Mouse (Mus musculus): ENCODE measurements at regions not wholly inside any gene's neighbourhood (a gene's known extent, or its start where the extent isn't known, plus 50 kb on each side); places are given as distances from the start of the nearest gene placed in this dataset.

GRCm38 (mm10) chr19:26037270-26037669, 365.1 kb downstream of the Dmrt2 start:
- peak; percentile 17 for DNase-seq (ENCODE audit: inconsistent ontology term)

DNA sequence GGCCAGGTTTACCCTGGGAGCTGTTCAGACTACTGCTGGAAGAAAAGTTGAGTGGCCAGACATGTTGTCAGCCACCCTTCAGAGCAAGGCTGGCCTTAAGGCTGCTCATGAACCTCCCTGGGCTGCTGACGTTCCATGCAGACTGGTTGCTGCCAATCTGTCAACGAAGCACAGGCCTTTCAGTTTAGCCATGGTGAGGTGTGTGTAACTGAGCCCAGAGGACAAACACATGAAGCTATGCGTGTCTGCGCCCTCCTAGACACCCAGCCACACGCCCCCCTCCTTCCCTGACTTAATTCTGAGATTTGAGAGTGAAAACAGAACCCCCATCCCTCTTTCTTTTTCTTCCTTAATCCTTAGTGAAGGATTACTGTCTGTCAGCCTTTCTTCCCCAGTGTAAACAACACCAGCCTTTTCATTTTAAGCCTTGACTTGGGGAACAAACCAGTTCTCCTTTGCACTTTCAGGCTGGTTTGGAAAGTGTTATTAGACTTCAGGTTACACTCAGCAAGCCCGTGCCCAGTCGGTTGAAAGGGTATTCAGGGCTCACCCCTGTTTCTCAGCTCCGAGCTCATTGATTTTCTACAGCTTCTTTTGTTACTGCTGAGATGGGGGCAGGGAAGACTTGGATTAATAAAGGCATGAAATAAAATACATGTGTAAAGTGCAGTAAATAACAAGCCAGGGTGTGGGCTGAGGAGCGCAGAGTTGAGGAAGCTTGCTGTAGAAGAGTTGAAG, 379.4 kb downstream of the Dmrt2 start:
- DNase-seq (ENCODE audit: inconsistent ontology term): no peak

- no peak for DNase-seq (ENCODE audit: inconsistent ontology term)
Measured at GRCm38 (mm10) chr19:26059668-26060067, 387.5 kb downstream of the Dmrt2 start.

DNA sequence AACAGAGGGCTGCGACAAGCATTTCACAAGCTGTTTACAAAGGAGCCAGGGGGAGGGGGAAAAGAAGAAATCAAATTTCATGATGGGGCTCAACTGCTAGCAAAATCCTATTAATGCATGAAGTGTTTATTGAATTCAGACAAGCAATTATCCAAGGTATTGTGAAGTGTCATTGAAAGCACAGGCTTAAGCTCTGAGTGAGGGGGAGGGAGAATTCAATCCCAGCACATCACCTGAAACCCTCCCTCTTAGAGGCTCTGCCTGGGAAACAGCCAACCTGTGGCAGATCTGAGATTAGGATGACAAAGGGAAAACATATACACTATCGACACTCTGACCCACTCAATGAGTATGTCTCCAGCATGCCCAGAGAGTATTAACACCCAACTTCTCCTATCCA, 396.3 kb downstream of the Dmrt2 start:
- no peak for DNase-seq (ENCODE audit: inconsistent ontology term)

- no peak for DNase-seq (ENCODE audit: inconsistent ontology term)
Measured at GRCm38 (mm10) chr19:26069908-26070307, 397.7 kb downstream of the Dmrt2 start.

DNA sequence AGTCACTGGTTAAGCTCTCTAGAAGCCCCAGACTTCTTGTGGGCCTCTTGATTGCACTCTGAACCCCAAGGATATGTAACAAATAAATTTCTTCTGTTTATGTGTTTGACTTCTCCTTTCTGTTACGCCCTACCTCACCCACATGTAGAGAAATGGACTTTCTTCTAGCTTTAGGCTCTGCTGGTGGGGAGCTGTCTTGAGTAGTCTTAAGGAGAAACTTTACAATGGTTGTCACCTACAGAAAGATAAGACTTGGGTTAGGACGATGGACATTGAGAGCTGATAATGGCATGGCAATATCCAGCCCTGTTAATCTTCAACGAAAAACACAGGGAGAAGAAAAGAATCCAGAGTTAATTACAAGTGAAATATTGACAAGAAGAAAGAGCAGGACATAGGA, 416.1 kb downstream of the Dmrt2 start:
- DNase-seq (ENCODE audit: inconsistent ontology term): no peak

DNA sequence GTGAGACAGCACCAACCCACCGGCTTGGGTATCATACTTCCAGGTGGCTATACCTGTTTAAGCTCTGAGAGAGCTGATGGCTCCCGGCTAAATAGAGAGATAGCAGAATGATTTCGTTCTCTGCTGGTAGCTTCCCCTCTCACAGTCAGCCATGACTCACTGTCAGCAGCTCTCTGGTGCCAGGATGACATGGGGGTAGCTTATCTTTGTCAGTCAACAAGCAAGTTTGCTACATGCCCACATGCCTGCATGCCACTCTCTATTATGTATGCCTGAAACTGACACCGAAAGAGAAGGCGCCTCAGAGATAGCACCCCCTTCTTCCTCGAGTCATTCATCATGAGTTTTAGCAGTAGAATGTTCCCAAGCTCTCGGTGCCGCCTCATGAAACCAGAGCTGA, 419.2 kb downstream of the Dmrt2 start:
- peak; percentile 19 for DNase-seq (ENCODE audit: inconsistent ontology term)

DNA sequence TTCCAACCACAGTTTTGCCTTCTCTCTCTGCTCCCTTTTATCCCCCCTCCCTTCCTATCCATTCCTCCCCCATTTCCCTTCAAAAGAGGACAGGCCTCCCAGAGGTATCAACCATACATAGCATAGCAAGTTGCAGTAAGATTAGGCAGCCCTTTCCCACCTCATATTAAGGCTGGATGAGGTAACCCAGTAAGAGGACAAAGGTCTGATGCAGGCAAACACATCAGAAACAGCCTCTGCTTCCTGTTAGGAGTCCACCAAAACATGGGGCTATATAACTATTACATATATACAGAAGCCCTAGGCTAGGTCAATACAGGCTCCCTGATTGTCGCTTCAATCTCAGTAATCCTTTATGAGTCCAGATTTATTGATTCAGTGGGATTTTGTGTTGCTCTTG, 421.6 kb downstream of the Dmrt2 start:
- no peak for DNase-seq (ENCODE audit: inconsistent ontology term)

- no peak for DNase-seq (ENCODE audit: inconsistent ontology term)
Measured at GRCm38 (mm10) chr19:26114326-26114725, 442.1 kb downstream of the Dmrt2 start.

DNA sequence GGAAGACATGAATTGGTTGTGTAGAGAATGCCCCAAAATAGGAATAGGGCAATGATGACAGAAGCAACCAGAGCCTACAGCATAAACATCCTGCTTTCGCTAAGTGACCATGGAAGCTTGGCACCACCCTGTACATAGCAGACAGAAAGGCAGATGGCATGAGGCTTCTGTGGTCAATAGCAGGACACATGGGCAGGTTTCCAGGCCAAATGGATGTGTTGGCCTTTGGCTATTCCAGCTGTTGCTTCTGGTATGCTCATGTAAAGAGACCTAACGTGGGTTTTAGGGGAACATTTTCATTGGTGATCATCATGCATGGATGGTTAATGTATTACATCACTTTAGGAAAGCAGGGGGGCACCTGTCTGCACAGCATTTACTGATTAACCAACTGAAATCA, 456.2 kb downstream of the Dmrt2 start:
- no peak for DNase-seq (ENCODE audit: inconsistent ontology term)

GRCm38 (mm10) chr19:26134385-26134784, 462.2 kb downstream of the Dmrt2 start:
- DNase-seq (ENCODE audit: inconsistent ontology term): no peak

GRCm38 (mm10) chr19:26135398-26136104, 463.3 kb downstream of the Dmrt2 start:
- peak; percentile 14 for DNase-seq (ENCODE audit: inconsistent ontology term)

DNA sequence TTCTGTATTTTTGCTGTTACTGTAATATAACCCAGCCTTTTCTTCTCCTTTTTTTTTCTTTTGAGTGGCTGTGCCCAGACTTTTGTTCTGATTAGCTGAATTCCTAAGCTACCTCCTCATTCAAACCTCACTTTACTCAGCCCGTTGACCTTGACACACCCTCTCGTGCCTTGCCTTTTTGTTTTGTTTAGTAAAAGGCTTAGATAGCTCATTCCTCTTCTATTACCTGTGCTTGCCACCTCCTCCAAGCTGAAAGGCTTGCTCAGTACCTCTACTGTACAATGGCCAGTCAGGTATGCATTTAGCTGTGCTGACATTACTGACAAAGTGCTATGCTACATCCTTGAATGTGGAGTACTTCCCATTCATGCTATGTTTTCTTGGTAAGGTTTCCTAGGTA, 464.2 kb upstream of the Smarca2 start:
- no peak for DNase-seq (ENCODE audit: inconsistent ontology term)

- DNase-seq (ENCODE audit: inconsistent ontology term): no peak
Measured at GRCm38 (mm10) chr19:26143539-26143938, 461.3 kb upstream of the Smarca2 start.

DNA sequence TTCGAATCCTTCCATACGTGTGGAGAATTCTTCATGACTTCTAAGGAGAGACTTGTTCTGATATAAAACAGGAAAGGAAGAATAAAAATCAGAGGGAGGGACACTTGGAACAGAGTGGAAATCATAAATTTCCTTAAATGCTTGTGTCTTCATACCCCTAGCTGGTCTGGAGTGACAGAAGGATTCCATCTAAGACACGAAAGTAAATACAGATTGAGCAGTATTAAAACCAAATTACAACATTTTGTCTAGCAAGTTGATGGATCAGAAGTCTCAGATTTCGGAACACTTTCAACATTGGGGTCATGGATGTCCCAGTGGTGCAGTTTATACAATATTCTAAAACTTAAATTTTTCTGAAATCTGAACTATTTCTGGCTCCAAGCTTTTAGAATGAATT, 453.6 kb upstream of the Smarca2 start:
- DNase-seq (ENCODE audit: inconsistent ontology term): no peak

DNA sequence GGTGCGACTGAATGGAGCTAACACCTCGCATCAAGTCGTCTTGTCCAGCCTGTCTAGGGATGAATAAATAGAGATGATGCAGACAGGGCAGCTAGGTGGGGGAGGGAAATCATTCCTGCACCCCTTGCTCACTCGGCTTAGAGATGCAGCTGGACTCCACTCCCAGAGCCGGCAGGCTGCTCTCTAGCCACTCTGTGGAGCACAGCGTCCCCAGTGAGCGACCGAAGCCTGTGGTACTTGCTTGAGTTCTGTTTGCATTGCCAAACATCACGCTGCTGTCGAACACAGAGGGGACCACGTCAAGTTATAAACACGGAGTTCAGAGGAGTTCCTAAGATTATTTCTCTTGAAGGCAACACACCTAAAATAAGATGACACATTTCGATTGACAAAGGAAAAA, 439.9 kb upstream of the Smarca2 start:
- DNase-seq (ENCODE audit: inconsistent ontology term): no peak

- DNase-seq (ENCODE audit: inconsistent ontology term): peak; percentile 14
Measured at GRCm38 (mm10) chr19:26181774-26182173, 423.1 kb upstream of the Smarca2 start.

DNA sequence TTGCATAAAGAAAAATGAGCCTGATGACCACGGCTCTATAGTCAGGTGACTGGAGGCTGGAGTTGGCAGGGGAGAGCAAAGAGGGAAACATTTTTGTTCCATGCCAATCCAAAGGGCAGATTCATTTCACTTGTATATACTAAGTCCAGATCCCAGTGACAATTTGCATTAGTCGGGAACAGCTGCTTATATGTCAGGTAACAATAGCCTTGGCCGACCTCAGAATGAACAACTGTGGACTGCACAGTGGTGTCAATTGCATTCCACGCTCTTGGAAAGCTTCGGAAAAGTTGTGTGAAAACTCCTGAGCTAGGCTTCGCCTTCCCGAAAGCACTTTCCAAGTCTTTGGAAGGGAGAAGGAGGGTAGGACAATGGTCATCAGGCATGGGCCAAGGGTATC, 419.8 kb upstream of the Smarca2 start:
- DNase-seq (ENCODE audit: inconsistent ontology term): no peak

- DNase-seq (ENCODE audit: inconsistent ontology term): no peak
Measured at GRCm38 (mm10) chr19:26190803-26191202, 414.0 kb upstream of the Smarca2 start.

DNA sequence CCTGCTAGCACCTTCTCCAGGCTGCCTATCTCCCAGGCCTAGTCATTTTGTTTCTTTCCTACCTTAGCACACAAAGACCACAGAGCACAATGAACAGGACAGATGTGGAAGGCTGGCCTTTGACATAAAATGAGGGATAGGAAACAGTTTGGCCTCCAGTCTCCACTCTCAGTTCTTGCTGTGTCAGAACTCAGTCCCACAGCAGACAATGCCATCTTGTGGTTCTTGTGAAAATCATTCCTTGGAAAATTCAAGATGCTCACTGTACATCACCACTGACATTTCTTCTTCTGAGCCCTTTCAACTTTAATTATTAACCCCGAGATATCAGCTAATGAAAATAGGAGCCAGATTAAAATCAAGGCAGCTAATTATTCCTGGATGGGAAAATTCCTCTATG, 411.2 kb upstream of the Smarca2 start:
- DNase-seq (ENCODE audit: inconsistent ontology term): no peak

DNA sequence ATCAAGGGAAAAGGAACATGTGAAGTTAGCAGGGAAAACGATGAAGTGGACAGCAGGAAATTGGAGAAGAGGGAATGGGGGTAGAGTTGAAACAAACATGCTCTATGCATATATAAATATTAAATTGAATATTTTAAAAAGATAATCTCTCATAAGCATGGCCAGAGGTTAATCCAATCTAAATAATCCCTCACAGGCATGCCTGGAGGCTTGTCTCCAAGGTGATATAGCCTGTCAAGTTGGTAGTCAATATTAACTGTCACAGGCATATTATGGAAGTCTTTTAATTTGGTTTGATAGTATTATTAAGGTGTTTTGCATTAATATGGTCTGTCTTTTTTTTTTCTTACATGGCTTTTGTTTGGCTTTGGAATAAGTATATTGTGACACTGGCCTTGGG, 396.1 kb upstream of the Smarca2 start:
- no peak for DNase-seq (ENCODE audit: inconsistent ontology term)

GRCm38 (mm10) chr19:26234539-26234938, 370.3 kb upstream of the Smarca2 start:
- no peak for DNase-seq (ENCODE audit: inconsistent ontology term)

GRCm38 (mm10) chr19:26244067-26244466, 360.8 kb upstream of the Smarca2 start:
- no peak for DNase-seq (ENCODE audit: inconsistent ontology term)
